In the genomic region with DNA sequence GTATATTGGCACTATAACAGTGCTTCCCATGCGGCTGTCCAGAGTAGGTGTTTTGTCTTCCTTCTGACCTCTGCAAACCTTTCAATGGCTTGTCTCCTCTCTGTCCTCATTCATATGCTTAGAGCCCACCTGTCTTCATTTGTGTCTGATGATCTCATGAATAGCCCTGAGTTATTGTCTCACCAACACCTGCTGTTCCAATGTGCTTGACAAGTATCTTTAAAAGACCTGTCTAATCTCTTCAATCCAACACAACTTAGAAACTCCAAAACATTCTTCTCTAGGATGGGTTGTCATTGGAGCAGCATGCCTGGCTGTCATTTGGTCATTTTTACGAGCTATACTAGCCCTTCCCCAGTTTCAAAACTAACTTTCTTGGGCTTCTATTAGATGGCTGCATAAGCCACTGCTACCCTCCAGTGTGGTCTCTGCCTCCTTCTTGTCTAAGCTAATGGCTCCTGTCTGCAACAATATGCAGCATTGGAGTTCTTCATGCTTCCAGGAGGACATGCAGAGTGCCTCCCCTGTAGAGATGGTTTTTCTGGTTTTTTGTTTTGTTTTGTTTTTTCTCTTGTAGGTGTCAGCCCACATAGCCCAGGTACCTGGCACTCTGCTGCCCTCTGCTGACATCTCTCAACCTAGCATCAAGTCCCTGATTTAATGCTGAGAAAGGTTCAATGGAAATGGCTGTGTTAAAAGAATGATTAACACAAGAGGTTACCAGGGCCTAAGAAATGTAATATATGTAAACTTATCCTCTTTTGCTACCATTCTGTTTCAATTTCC, we compare ENCODE assay signal across 8 mouse cellular contexts.
A peak's percentile ranks its signal among the peaks of the same experiment; 100 is the strongest.
DNase-seq lines count a peak whose midpoint lies in the region; ATAC-seq and TF ChIP-seq lines count a peak whose summit lies in the region.

No protein-coding gene starts in this region.

- WGBS in forebrain, embryonic 11.5 days = 63% methylated on average over 2 of the region's 2 CpGs
- 88% methylated on average over 2 of the region's 2 CpGs for WGBS in kidney, postnatal 0 days

- DNase-seq in cerebellum, adult 18-20 months = peak; percentile 39 to 55
- DNase-seq in cerebellum, adult 11-12 months = no peak
- DNase-seq in 3T3-L1 (ENCODE audit: low read depth, low spot score) = peak; percentile 63
- peak; percentile 56 for DNase-seq in adrenal gland, postnatal 25 days
- peak; percentile 64 for DNase-seq in forebrain, embryonic 11.5 days (ENCODE audit: low spot score)
- DNase-seq in kidney, postnatal 0 days (ENCODE audit: low spot score) = peak; percentile 68
- DNase-seq in lung, postnatal 14 days = peak; percentile 69
- peak; percentile 31 for DNase-seq in retina, postnatal 7 days (ENCODE audit: low read depth, low spot score)

- H3K27ac ChIP-seq in forebrain, embryonic 11.5 days (ENCODE audit: low read depth, low read length) = no peak overlapping the region
- H3K27ac ChIP-seq in kidney, postnatal 0 days = no peak overlapping the region

- no peak overlapping the region for H3K4me3 ChIP-seq in forebrain, embryonic 11.5 days (ENCODE audit: low read depth, low read length)
- H3K4me3 ChIP-seq in kidney, postnatal 0 days (replicated peaks; ENCODE audit: low read depth, low read length) = no peak overlapping the region

- H3K27me3 ChIP-seq in forebrain, embryonic 11.5 days (ENCODE audit: control insufficient read depth, insufficient read depth, low read length) = no peaks in the 10 kb centered on the region
- no peaks in the 10 kb centered on the region for H3K27me3 ChIP-seq in kidney, postnatal 0 days (ENCODE audit: insufficient read depth, low read length)

- TF ChIP-seq CTCF in kidney, postnatal 0 days (IDR thresholded peaks at IDR 0.05; ENCODE audit: low read depth) = peak; percentile 81

- 0 out of 2 replicates have a peak, but pooled peaks have one; percentile 26 for ATAC-seq in forebrain, embryonic 11.5 days (replicated peaks; ENCODE audit: low FRiP score)
- peak; percentile 19; the same call in 1 of the 2 replicates for ATAC-seq in kidney, postnatal 0 days (replicated peaks; ENCODE audit: low FRiP score, low read depth)

- H3K9me3 ChIP-seq in forebrain, embryonic 11.5 days (ENCODE audit: control insufficient read depth, low read length) = no peaks in the 10 kb centered on the region
- H3K9me3 ChIP-seq in kidney, postnatal 0 days (replicated peaks; ENCODE audit: low read length) = no peaks in the 10 kb centered on the region

- H3K4me2 ChIP-seq in forebrain, embryonic 11.5 days (ENCODE audit: low read depth, low read length, severe bottlenecking) = no peak overlapping the region
- H3K4me2 ChIP-seq in kidney, postnatal 0 days (ENCODE audit: low read length) = no peak overlapping the region

- no peaks in the 10 kb centered on the region for H3K36me3 ChIP-seq in forebrain, embryonic 11.5 days (ENCODE audit: control insufficient read depth, insufficient read depth, low read length)
- no peaks in the 10 kb centered on the region for H3K36me3 ChIP-seq in kidney, postnatal 0 days (ENCODE audit: insufficient read depth, low read length)

- no peaks in the 10 kb centered on the region for H3K4me1 ChIP-seq in forebrain, embryonic 11.5 days (replicated peaks; ENCODE audit: control insufficient read depth, insufficient read depth, low read length)
- H3K4me1 ChIP-seq in kidney, postnatal 0 days (replicated peaks; ENCODE audit: insufficient read depth, low read length) = no peaks in the 10 kb centered on the region

- no peak overlapping the region for H3K9ac ChIP-seq in forebrain, embryonic 11.5 days (ENCODE audit: low read length)
- no peak overlapping the region for H3K9ac ChIP-seq in kidney, postnatal 0 days (ENCODE audit: low read depth, low read length)
